Mouse (Mus musculus) midbrain, embryonic 13.5 days (tissue): Measurements from ENCODE around the gene Arpc1a. TPM values are rescaled to one million over a fixed set of nuclear protein-coding genes. Genes with fewer than 3 reads are reported as not detected.
"Not testable (repeated sequence)": the region's sequence is repeated elsewhere in the genome, so short reads cannot be mapped to it uniquely, and the experiment has no call there.

Experiments used
- ATAC-seq: fragments of 200-750 bp; cut with Nextera tagmentation; 2 replicates; pipeline ENCODE4 v1.8.0; 2017; ENCODE audit warnings: mild to moderate bottlenecking, moderate TSS enrichment, moderate library complexity
- H3K27ac ChIP-seq: fragments of 300-500 bp; sonication (generic); 2 replicates; pipeline ENCODE4 v1.5.1; 2015; ENCODE audit warnings: inconsistent platforms, mild to moderate bottlenecking, moderate library complexity
- H3K27me3 ChIP-seq: fragments of 300-500 bp; sonication (generic); 2 replicates; pipeline ENCODE4 v1.6.1; 2015; ENCODE audit warnings: mild to moderate bottlenecking, inconsistent platforms
- H3K36me3 ChIP-seq: fragments of 300-500 bp; sonication (generic); 2 replicates; pipeline ENCODE4 v1.6.1; 2015; ENCODE audit warnings: mild to moderate bottlenecking, inconsistent platforms
- H3K4me1 ChIP-seq: fragments of 300-500 bp; sonication (generic); replicated peaks from 2 replicates; pipeline ENCODE4 v1.6.1; 2015; ENCODE audit warnings: inconsistent platforms
- H3K4me2 ChIP-seq: fragments of 300-500 bp; sonication (generic); replicated peaks from 2 replicates; pipeline ENCODE4 v1.6.1; 2015; ENCODE audit warnings: moderate library complexity, mild to moderate bottlenecking, inconsistent platforms
- H3K4me3 ChIP-seq: fragments of 300-500 bp; sonication (generic); replicated peaks from 2 replicates; pipeline ENCODE4 v1.5.1; 2015; ENCODE audit warnings: mild to moderate bottlenecking, inconsistent platforms
- H3K9ac ChIP-seq: fragments of 300-500 bp; sonication (generic); replicated peaks from 2 replicates; pipeline ENCODE4 v1.6.1; 2015; ENCODE audit warnings: mild to moderate bottlenecking, inconsistent platforms
- H3K9me3 ChIP-seq: fragments of 300-500 bp; sonication (generic); 2 replicates; pipeline ENCODE4 v1.6.1; 2016; ENCODE audit warnings: mild to moderate bottlenecking, inconsistent platforms
- WGBS: fragments of 180-500 bp; shearing (Covaris S2); methylation state at CpG from one replicate; pipeline ENCODE4 v1.1.7; 2015; 5-methylcytosine and 5-hydroxymethylcytosine counted together
- polyA plus RNA-seq: library from polyadenylated mRNA; unstranded; fragments of >200 nt; fragmentation: Nextera tagmentation; extraction: Ambion mirVana; gene quantifications from 2 replicates; pipeline ENCODE4 v1.2.1, GENCODE M21; 2015

Gene Arpc1a
- polyA plus RNA-seq, 1 experiment from 2014 or later, result 250 TPM

- 91% methylated on average over 10 of the region's 10 CpGs for WGBS
- no peak overlapping the region for H3K27ac ChIP-seq
- H3K4me3 ChIP-seq, result no peak overlapping the region
- no peak for ATAC-seq
- H3K27me3 ChIP-seq, result no peaks in the 10 kb centered on the region
- H3K9ac ChIP-seq, result no peak overlapping the region
- H3K4me1 ChIP-seq, result peaks cover 13% of the 10 kb centered on the region
- peaks cover 9% of the 10 kb centered on the region for H3K36me3 ChIP-seq
- no peaks in the 10 kb centered on the region for H3K9me3 ChIP-seq
- H3K4me2 ChIP-seq, result no peak overlapping the region
Observed at GRCm38 (mm10) chr5:145081866-145082613, 1.6 kb upstream of the Arpc1a start.

GRCm38 (mm10) chr5:145083201-145083600 is 429 bp upstream of the Arpc1a start:
- peaks cover 13% of the 10 kb centered on the region for H3K4me1 ChIP-seq
- not testable (repeated sequence) for H3K27me3 ChIP-seq, H3K9me3 ChIP-seq
- WGBS, result 52% methylated on average over 6 of the region's 6 CpGs
- peak overlapping the region; percentile 95 for H3K9ac ChIP-seq
- ATAC-seq, result peak; percentile 41
- peak overlapping the region; percentile 86 for H3K27ac ChIP-seq
- peaks cover 10% of the 10 kb centered on the region for H3K36me3 ChIP-seq
- peak overlapping the region; percentile 91 for H3K4me3 ChIP-seq
- H3K4me2 ChIP-seq, result peak overlapping the region; percentile 85

DNA sequence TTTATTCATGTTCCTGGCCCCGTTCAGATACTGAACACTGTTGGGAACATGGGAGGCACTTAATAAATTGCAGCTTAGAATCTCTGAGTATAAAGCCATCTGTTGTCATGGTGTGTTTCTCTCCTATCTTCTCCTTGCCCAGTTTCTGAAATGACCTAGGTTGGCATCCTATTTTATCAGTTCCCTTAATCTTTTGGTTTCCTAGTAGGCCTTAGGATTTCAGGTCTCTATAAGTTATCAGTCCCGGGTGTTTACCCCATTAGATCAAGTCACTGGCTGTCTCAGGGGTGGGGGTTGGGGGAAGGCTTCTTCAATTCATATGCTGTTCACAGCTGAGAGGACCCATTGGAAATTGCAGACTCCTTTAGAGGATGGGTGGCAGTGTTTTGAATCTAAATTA is 1.2 kb downstream of the Arpc1a start:
- H3K36me3 ChIP-seq, result peaks cover 10% of the 10 kb centered on the region
- peak overlapping the region; percentile 85 for H3K4me2 ChIP-seq
- H3K27me3 ChIP-seq, result no peaks in the 10 kb centered on the region
- peaks cover 13% of the 10 kb centered on the region for H3K4me1 ChIP-seq
- H3K9ac ChIP-seq, result peak overlapping the region; percentile 95; the same call in 1 of the 2 replicates
- no peaks in the 10 kb centered on the region for H3K9me3 ChIP-seq
- H3K4me3 ChIP-seq, result peak overlapping the region; percentile 91
- H3K27ac ChIP-seq, result no peak overlapping the region
- 88% methylated on average over 2 of the region's 2 CpGs for WGBS
- no peak for ATAC-seq

GRCm38 (mm10) chr5:145088186-145088585 is 4.6 kb downstream of the Arpc1a start:
- Histone ChIP-seq H3K4me1 (peaks cover 13% of the 10 kb centered on the region), H3K27ac (no peak overlapping the region), H3K36me3 (peaks cover 32% of the 10 kb centered on the region), H3K27me3 (no peaks in the 10 kb centered on the region), H3K4me3 (no peak overlapping the region), H3K4me2 (no peak overlapping the region), H3K9me3 (no peaks in the 10 kb centered on the region), H3K9ac (no peak overlapping the region)
- ATAC-seq, result no peak
- WGBS, result 95% methylated on average over 2 of the region's 2 CpGs

- Histone ChIP-seq H3K4me2 (no peak overlapping the region), H3K27ac (no peak overlapping the region), H3K9me3 (no peaks in the 10 kb centered on the region), H3K27me3 (no peaks in the 10 kb centered on the region), H3K4me1 (peaks cover 6% of the 10 kb centered on the region), H3K9ac (no peak overlapping the region), H3K4me3 (no peak overlapping the region), H3K36me3 (peaks cover 48% of the 10 kb centered on the region)
- WGBS, result 97% methylated on average over 3 of the region's 3 CpGs
- no peak for ATAC-seq
Observed at GRCm38 (mm10) chr5:145089878-145090277, 6.2 kb downstream of the Arpc1a start.

DNA sequence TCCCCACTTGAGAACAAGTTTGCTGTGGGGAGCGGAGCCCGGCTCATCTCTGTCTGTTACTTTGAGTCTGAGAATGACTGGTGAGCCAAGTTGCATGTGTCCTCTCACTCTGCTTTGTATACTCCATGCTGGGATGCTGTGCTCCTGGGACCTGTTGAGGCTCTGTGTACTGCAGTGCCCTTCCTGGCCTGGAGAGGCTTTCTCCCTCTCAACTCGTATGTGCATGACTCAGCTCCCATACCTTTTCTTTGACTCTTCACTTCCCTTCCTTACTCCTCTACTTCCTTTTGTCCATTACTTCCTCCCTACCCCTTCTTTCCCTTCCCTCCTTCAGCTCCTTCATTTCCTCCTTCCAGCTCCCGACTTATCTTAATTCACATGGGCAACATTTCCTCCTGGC is 12.6 kb downstream of the Arpc1a start:
- ATAC-seq, result no peak
- Histone ChIP-seq H3K27me3 (no peaks in the 10 kb centered on the region), H3K36me3 (peaks cover 94% of the 10 kb centered on the region), H3K4me3 (no peak overlapping the region), H3K4me1 (no peaks in the 10 kb centered on the region), H3K9ac (no peak overlapping the region), H3K4me2 (no peak overlapping the region), H3K9me3 (no peaks in the 10 kb centered on the region), H3K27ac (no peak overlapping the region)
- WGBS, result 89% methylated on average over 4 of the region's 4 CpGs

DNA sequence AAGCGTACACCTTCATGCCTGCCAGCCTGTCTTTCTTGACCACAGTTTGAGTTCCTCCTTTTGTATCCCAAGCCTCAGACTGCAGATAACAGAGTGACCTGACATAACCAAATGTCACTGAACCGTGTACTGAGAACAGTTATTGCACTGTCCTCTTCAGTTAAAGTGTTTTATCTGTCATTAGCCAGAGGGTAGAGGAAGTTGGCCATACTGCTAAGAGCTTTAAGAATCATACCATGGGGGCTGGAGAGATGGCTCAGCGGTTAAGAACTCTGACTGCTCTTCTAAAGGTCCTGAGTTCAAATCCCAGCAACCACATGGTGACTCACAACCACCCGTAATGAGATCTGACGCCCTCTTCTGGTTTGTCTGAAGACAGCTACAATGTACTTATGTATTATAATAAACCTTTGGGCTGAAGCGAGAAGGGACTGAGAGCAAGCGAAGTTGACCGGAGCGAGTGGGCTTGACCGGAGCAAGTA is 14.8 kb downstream of the Arpc1a start:
- Histone ChIP-seq H3K27me3 (no peaks in the 10 kb centered on the region), H3K36me3 (peaks cover 95% of the 10 kb centered on the region), H3K9ac (no peak overlapping the region), H3K27ac (no peak overlapping the region), H3K9me3 (no peaks in the 10 kb centered on the region), H3K4me1 (no peaks in the 10 kb centered on the region), H3K4me2 (no peak overlapping the region), H3K4me3 (no peak overlapping the region)
- ATAC-seq, result no peak
- WGBS, result 97% methylated on average over 10 of the region's 10 CpGs

DNA sequence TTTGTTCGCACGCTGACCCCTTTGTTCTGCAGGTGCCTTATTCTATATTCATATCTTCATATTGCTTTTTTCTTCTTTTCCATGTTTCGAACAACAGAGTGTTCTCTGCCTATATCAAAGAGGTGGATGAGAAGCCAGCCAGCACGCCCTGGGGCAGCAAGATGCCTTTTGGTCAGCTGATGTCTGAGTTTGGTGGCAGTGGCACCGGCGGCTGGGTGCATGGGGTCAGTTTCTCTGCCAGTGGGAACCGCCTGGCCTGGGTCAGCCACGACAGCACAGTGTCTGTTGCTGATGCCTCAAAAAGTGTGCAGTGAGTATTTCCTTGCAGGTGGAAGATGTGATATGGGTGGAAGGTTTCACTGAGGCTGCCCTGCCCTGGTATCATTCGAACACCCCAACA is 17.3 kb downstream of the Arpc1a start:
- H3K4me1 ChIP-seq, result no peaks in the 10 kb centered on the region
- H3K4me3 ChIP-seq, result no peak overlapping the region
- ATAC-seq, result no peak
- no peak overlapping the region for H3K9ac ChIP-seq
- H3K27me3 ChIP-seq, result no peaks in the 10 kb centered on the region
- H3K4me2 ChIP-seq, result no peak overlapping the region
- H3K9me3 ChIP-seq, result no peaks in the 10 kb centered on the region
- peaks cover 96% of the 10 kb centered on the region for H3K36me3 ChIP-seq
- WGBS, result 97% methylated on average over 9 of the region's 9 CpGs
- no peak overlapping the region for H3K27ac ChIP-seq

DNA sequence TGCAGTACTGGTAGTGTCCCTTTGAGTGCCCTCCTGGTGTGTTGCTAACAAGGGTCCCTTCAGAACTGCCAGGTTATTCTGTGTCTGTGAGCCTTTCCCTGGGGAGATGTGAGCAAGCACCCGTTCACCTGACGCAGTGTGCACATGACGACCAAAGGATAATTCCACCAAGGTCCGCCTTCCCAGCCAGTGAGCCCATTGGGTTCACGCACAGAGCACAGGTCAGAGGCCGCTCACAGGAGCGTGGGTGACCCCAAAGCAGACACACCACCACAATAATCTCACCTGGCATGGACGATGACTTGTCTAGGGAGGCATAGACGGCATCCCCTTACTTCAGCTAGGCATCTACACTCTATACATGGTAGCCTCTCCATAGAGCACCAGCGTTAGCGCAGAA is 17.8 kb downstream of the Arpc1a start:
- WGBS, result 98% methylated on average over 11 of the region's 11 CpGs

GRCm38 (mm10) chr5:145102706-145103105 is 19.1 kb downstream of the Arpc1a start:
- 97% methylated on average over 4 of the region's 4 CpGs for WGBS
- no peaks in the 10 kb centered on the region for H3K4me1 ChIP-seq
- H3K27me3 ChIP-seq, result no peaks in the 10 kb centered on the region
- H3K4me2 ChIP-seq, result no peak overlapping the region
- no peaks in the 10 kb centered on the region for H3K9me3 ChIP-seq
- ATAC-seq, result no peak
- H3K27ac ChIP-seq, result no peak overlapping the region
- no peak overlapping the region for H3K4me3 ChIP-seq
- H3K9ac ChIP-seq, result no peak overlapping the region
- peaks cover 96% of the 10 kb centered on the region for H3K36me3 ChIP-seq

More for the DNA sequence above, 17.8 kb downstream of the Arpc1a start:
- not testable (repeated sequence) for H3K4me3 ChIP-seq, H3K4me1 ChIP-seq, H3K27me3 ChIP-seq, H3K27ac ChIP-seq, H3K9ac ChIP-seq, ATAC-seq, H3K4me2 ChIP-seq, H3K9me3 ChIP-seq
- peaks cover 96% of the 10 kb centered on the region for H3K36me3 ChIP-seq

GRCm38 (mm10) chr5:145104328-145104727 is 20.7 kb downstream of the Arpc1a start:
- Histone ChIP-seq H3K4me3 (no peak overlapping the region), H3K4me2 (no peak overlapping the region), H3K27ac (no peak overlapping the region), H3K27me3 (no peaks in the 10 kb centered on the region), H3K4me1 (no peaks in the 10 kb centered on the region), H3K36me3 (peaks cover 97% of the 10 kb centered on the region), H3K9ac (no peak overlapping the region), H3K9me3 (no peaks in the 10 kb centered on the region)
- no peak for ATAC-seq
- 92% methylated on average over 9 of the region's 9 CpGs for WGBS

- Histone ChIP-seq H3K4me2 (no peak overlapping the region), H3K36me3 (peaks cover 97% of the 10 kb centered on the region), H3K27ac (no peak overlapping the region), H3K4me1 (no peaks in the 10 kb centered on the region), H3K9me3 (no peaks in the 10 kb centered on the region), H3K9ac (no peak overlapping the region), H3K4me3 (no peak overlapping the region), H3K27me3 (no peaks in the 10 kb centered on the region)
- 96% methylated on average over 9 of the region's 9 CpGs for WGBS
- ATAC-seq, result no peak
Observed at GRCm38 (mm10) chr5:145105694-145106275, 22.2 kb downstream of the Arpc1a start.
